Mouse (Mus musculus) heart, embryonic 11.5 days (tissue): ENCODE measurements around the gene Rbm47. TPM values are rescaled to one million over a fixed set of nuclear protein-coding genes. Genes with fewer than 3 reads are reported as not detected.

Experiments used
- ATAC-seq: fragments of 200-750 bp; cut with Nextera tagmentation; replicated peaks from 2 replicates; pipeline ENCODE4 v1.8.0; 2017; ENCODE audit warnings: moderate library complexity; ENCODE audit not compliant: insufficient number of reproducible peaks, low FRiP score, low TSS enrichment
- H3K27ac ChIP-seq: fragments of 300-500 bp; sonication (generic); 2 replicates; pipeline ENCODE4 v1.5.1; 2014; ENCODE audit warnings: mild to moderate bottlenecking, low read depth, low read length
- H3K27me3 ChIP-seq: fragments of 300-500 bp; sonication (generic); 2 replicates; pipeline ENCODE4 v1.6.1; 2014; ENCODE audit warnings: mild to moderate bottlenecking, low read length, mixed read lengths; ENCODE audit not compliant: control insufficient read depth, insufficient read depth
- H3K36me3 ChIP-seq: fragments of 300-500 bp; sonication (generic); 2 replicates; pipeline ENCODE4 v1.6.1; 2014; ENCODE audit warnings: mild to moderate bottlenecking, low read length, moderate library complexity, mixed read lengths; ENCODE audit not compliant: control insufficient read depth, insufficient read depth
- H3K4me1 ChIP-seq: fragments of 300-500 bp; sonication (generic); 2 replicates; pipeline ENCODE4 v1.6.1; 2014; ENCODE audit warnings: low read length; ENCODE audit not compliant: control insufficient read depth, insufficient read depth
- H3K4me2 ChIP-seq: fragments of 300-500 bp; sonication (generic); 2 replicates; pipeline ENCODE4 v1.6.1; 2014; ENCODE audit warnings: mild to moderate bottlenecking, moderate library complexity
- H3K4me3 ChIP-seq: fragments of 300-500 bp; sonication (generic); 2 replicates; pipeline ENCODE4 v1.5.1; 2014; ENCODE audit warnings: low read depth, low read length
- H3K9ac ChIP-seq: fragments of 300-500 bp; sonication (generic); 2 replicates; pipeline ENCODE4 v1.6.1; 2014; ENCODE audit warnings: mild to moderate bottlenecking, low read depth, low read length, moderate library complexity
- H3K9me3 ChIP-seq: fragments of 300-500 bp; sonication (generic); replicated peaks from 2 replicates; pipeline ENCODE4 v1.6.1; 2016; ENCODE audit warnings: low read length; ENCODE audit not compliant: control insufficient read depth
- WGBS: fragments of 180-500 bp; shearing (Covaris S2); extraction: QIAGEN DNeasy Blood & Tissue Kit; methylation state at CpG from one replicate; pipeline ENCODE4 v1.1.7; 2014; ENCODE audit not compliant: insufficient replicate concordance; 5-methylcytosine and 5-hydroxymethylcytosine counted together
- polyA plus RNA-seq: library from polyadenylated mRNA; unstranded; fragments of >200 nt; fragmentation: Nextera tagmentation; extraction: Ambion mirVana; gene quantifications from 2 replicates; pipeline ENCODE4 v1.2.1, GENCODE M21; 2014

Gene Rbm47
- polyA plus RNA-seq, 1 experiment from 2014 or later: 1.8 TPM

- Histone ChIP-seq H3K4me2 (peak overlapping the region; percentile 85), H3K36me3 (no peaks in the 10 kb centered on the region), H3K4me3 (peak overlapping the region; percentile 50), H3K27ac (no peak overlapping the region), H3K9ac (peak overlapping the region; percentile 53; the same call in 1 of the 2 replicates), H3K9me3 (no peaks in the 10 kb centered on the region), H3K4me1 (no peaks in the 10 kb centered on the region; the same call in 1 of the 2 replicates), H3K27me3 (peaks cover 4% of the 10 kb centered on the region; the same call in 1 of the 2 replicates)
- WGBS: 8% methylated on average over 37 of the region's 37 CpGs
- peak; percentile 68; the same call in 1 of the 2 replicates for ATAC-seq
Measured at GRCm38 (mm10) chr5:66151301-66152188, 21.4 kb downstream of the Rbm47 start.

- H3K9ac ChIP-seq: peak overlapping the region; percentile 67; the same call in 1 of the 2 replicates
- H3K4me2 ChIP-seq: peak overlapping the region; percentile 85
- peaks cover 4% of the 10 kb centered on the region; the same call in 1 of the 2 replicates for H3K27me3 ChIP-seq
- no peaks in the 10 kb centered on the region; the same call in 1 of the 2 replicates for H3K4me1 ChIP-seq
- H3K9me3 ChIP-seq: no peaks in the 10 kb centered on the region
- WGBS: under 1% methylated on average over 43 of the region's 43 CpGs
- peak overlapping the region; percentile 50 for H3K4me3 ChIP-seq
- ATAC-seq: no peak
- no peaks in the 10 kb centered on the region for H3K36me3 ChIP-seq
- no peak overlapping the region for H3K27ac ChIP-seq
Measured at GRCm38 (mm10) chr5:66150706-66151300, 22.1 kb downstream of the Rbm47 start.

GRCm38 (mm10) chr5:66150106-66150705 lies 22.7 kb downstream of the Rbm47 start:
- Histone ChIP-seq H3K9me3 (no peaks in the 10 kb centered on the region), H3K27me3 (peaks cover 4% of the 10 kb centered on the region; the same call in 1 of the 2 replicates), H3K36me3 (no peaks in the 10 kb centered on the region), H3K9ac (peak overlapping the region; percentile 67; the same call in 1 of the 2 replicates), H3K27ac (no peak overlapping the region), H3K4me1 (no peaks in the 10 kb centered on the region; the same call in 1 of the 2 replicates), H3K4me3 (peak overlapping the region; percentile 50), H3K4me2 (peak overlapping the region; percentile 85)
- ATAC-seq: no peak
- 2% methylated on average over 18 of the region's 18 CpGs for WGBS

- no peak overlapping the region for H3K9ac ChIP-seq
- 18% methylated on average over 3 of the region's 3 CpGs for WGBS
- no peaks in the 10 kb centered on the region; the same call in 1 of the 2 replicates for H3K4me1 ChIP-seq
- no peak for ATAC-seq
- peak overlapping the region; percentile 50; the same call in 1 of the 2 replicates for H3K4me3 ChIP-seq
- H3K36me3 ChIP-seq: no peaks in the 10 kb centered on the region
- H3K4me2 ChIP-seq: peak overlapping the region; percentile 85
- H3K27ac ChIP-seq: no peak overlapping the region
- no peaks in the 10 kb centered on the region for H3K9me3 ChIP-seq
- peaks cover 4% of the 10 kb centered on the region; the same call in 1 of the 2 replicates for H3K27me3 ChIP-seq
Measured at GRCm38 (mm10) chr5:66149571-66149970, 23.3 kb downstream of the Rbm47 start.

GRCm38 (mm10) chr5:66149111-66149510 lies 23.8 kb downstream of the Rbm47 start:
- no peak overlapping the region for H3K4me2 ChIP-seq

GRCm38 (mm10) chr5:66147313-66147712 lies 25.6 kb downstream of the Rbm47 start:
- no peak overlapping the region for H3K27ac ChIP-seq
- WGBS: 88% methylated on average over 3 of the region's 3 CpGs
- no peaks in the 10 kb centered on the region; the same call in 1 of the 2 replicates for H3K4me1 ChIP-seq
- H3K9me3 ChIP-seq: no peaks in the 10 kb centered on the region
- no peak overlapping the region for H3K4me3 ChIP-seq
- peaks cover 4% of the 10 kb centered on the region; the same call in 1 of the 2 replicates for H3K27me3 ChIP-seq
- no peak overlapping the region for H3K4me2 ChIP-seq
- H3K9ac ChIP-seq: no peak overlapping the region
- H3K36me3 ChIP-seq: no peaks in the 10 kb centered on the region
- no peak for ATAC-seq

More at GRCm38 (mm10) chr5:66149111-66149510, 23.8 kb downstream of the Rbm47 start:
- Histone ChIP-seq H3K27ac (no peak overlapping the region), H3K9ac (no peak overlapping the region), H3K27me3 (peaks cover 4% of the 10 kb centered on the region; the same call in 1 of the 2 replicates), H3K4me1 (no peaks in the 10 kb centered on the region; the same call in 1 of the 2 replicates), H3K36me3 (no peaks in the 10 kb centered on the region), H3K9me3 (no peaks in the 10 kb centered on the region), H3K4me3 (no peak overlapping the region)
- ATAC-seq: no peak
- WGBS: 56% methylated on average over 2 of the region's 2 CpGs

- WGBS: 73% methylated on average over 5 of the region's 5 CpGs
- no peak for ATAC-seq
Measured at GRCm38 (mm10) chr5:66145583-66145982, 27.3 kb downstream of the Rbm47 start.

More at GRCm38 (mm10) chr5:66145583-66145982, 27.3 kb downstream of the Rbm47 start:
- Histone ChIP-seq H3K9ac (no peak overlapping the region), H3K27me3 (peaks cover 4% of the 10 kb centered on the region; the same call in 1 of the 2 replicates), H3K9me3 (no peaks in the 10 kb centered on the region), H3K4me1 (no peaks in the 10 kb centered on the region; the same call in 1 of the 2 replicates), H3K4me2 (no peak overlapping the region), H3K27ac (no peak overlapping the region), H3K36me3 (no peaks in the 10 kb centered on the region), H3K4me3 (no peak overlapping the region)
